Mouse (Mus musculus): ENCODE measurements around the gene Prpf6. TPM values are rescaled to one million over a fixed set of nuclear protein-coding genes. Genes with fewer than 3 reads are reported as not detected.

Prpf6 gene
- polyA plus RNA-seq, 1 experiment from 2014 or later: 59.9 TPM

- ATAC-seq (ENCODE audit: low FRiP score, low TSS enrichment) (no peak), DNase-seq (no peak)
- no peak overlapping the region for H3K27ac ChIP-seq (replicated peaks; ENCODE audit: low read depth, low read length)
- H3K4me1 ChIP-seq (ENCODE audit: control insufficient read depth, insufficient read depth, low read length): no peaks in the 10 kb centered on the region
- H3K9me3 ChIP-seq (ENCODE audit: control insufficient read depth, low read length): no peaks in the 10 kb centered on the region
- no peak overlapping the region for H3K9ac ChIP-seq (replicated peaks; ENCODE audit: low read length)
- WGBS: 91% methylated on average over 8 of the region's 8 CpGs
- H3K27me3 ChIP-seq (ENCODE audit: control insufficient read depth, insufficient read depth, low read length): no peaks in the 10 kb centered on the region
- H3K36me3 ChIP-seq (ENCODE audit: control insufficient read depth, insufficient read depth, low read length): peaks cover 32% of the 10 kb centered on the region
- no peak overlapping the region for H3K4me3 ChIP-seq (replicated peaks; ENCODE audit: low read depth, low read length)
- no peak overlapping the region for H3K4me2 ChIP-seq (ENCODE audit: low read length)
Observed at GRCm38 (mm10) chr2:181570375-181570774, 21.3 kb upstream of the Prpf6 start.

- no peak overlapping the region for H3K4me2 ChIP-seq (ENCODE audit: low read length)
- no peaks in the 10 kb centered on the region for H3K27me3 ChIP-seq (ENCODE audit: control insufficient read depth, insufficient read depth, low read length)
- no peaks in the 10 kb centered on the region for H3K4me1 ChIP-seq (ENCODE audit: control insufficient read depth, insufficient read depth, low read length)
- ATAC-seq (ENCODE audit: low FRiP score, low TSS enrichment): no peak
- H3K27ac ChIP-seq (replicated peaks; ENCODE audit: low read depth, low read length): no peak overlapping the region
- H3K36me3 ChIP-seq (ENCODE audit: control insufficient read depth, insufficient read depth, low read length): peaks cover 32% of the 10 kb centered on the region
- H3K4me3 ChIP-seq (replicated peaks; ENCODE audit: low read depth, low read length): no peak overlapping the region
- DNase-seq: no peak
- H3K9ac ChIP-seq (replicated peaks; ENCODE audit: low read length): no peak overlapping the region
- no peaks in the 10 kb centered on the region for H3K9me3 ChIP-seq (ENCODE audit: control insufficient read depth, low read length)
- WGBS: 76% methylated on average over 6 of the region's 6 CpGs
Observed at GRCm38 (mm10) chr2:181570921-181571595, 20.6 kb upstream of the Prpf6 start.

GRCm38 (mm10) chr2:181571941-181572670, 19.6 kb upstream of the Prpf6 start:
- Histone ChIP-seq H3K27ac (replicated peaks; ENCODE audit: low read depth, low read length) (no peak overlapping the region), H3K4me2 (ENCODE audit: low read length) (no peak overlapping the region), H3K9ac (replicated peaks; ENCODE audit: low read length) (no peak overlapping the region), H3K4me3 (replicated peaks; ENCODE audit: low read depth, low read length) (no peak overlapping the region), H3K36me3 (ENCODE audit: control insufficient read depth, insufficient read depth, low read length) (peaks cover 32% of the 10 kb centered on the region), H3K4me1 (ENCODE audit: control insufficient read depth, insufficient read depth, low read length) (no peaks in the 10 kb centered on the region), H3K9me3 (ENCODE audit: control insufficient read depth, low read length) (no peaks in the 10 kb centered on the region), H3K27me3 (ENCODE audit: control insufficient read depth, insufficient read depth, low read length) (no peaks in the 10 kb centered on the region)
- no peak for DNase-seq
- WGBS: 92% methylated on average over 11 of the region's 11 CpGs
- no peak for ATAC-seq (ENCODE audit: low FRiP score, low TSS enrichment)

- Histone ChIP-seq H3K9ac (replicated peaks; ENCODE audit: low read length) (no peak overlapping the region), H3K4me2 (ENCODE audit: low read length) (no peak overlapping the region), H3K4me3 (replicated peaks; ENCODE audit: low read depth, low read length) (no peak overlapping the region), H3K4me1 (ENCODE audit: control insufficient read depth, insufficient read depth, low read length) (no peaks in the 10 kb centered on the region), H3K27me3 (ENCODE audit: control insufficient read depth, insufficient read depth, low read length) (no peaks in the 10 kb centered on the region), H3K9me3 (ENCODE audit: control insufficient read depth, low read length) (no peaks in the 10 kb centered on the region), H3K36me3 (ENCODE audit: control insufficient read depth, insufficient read depth, low read length) (peaks cover 32% of the 10 kb centered on the region), H3K27ac (replicated peaks; ENCODE audit: low read depth, low read length) (no peak overlapping the region)
- DNase-seq: no peak
- no peak for ATAC-seq (ENCODE audit: low FRiP score, low TSS enrichment)
- 95% methylated on average over 15 of the region's 15 CpGs for WGBS
Observed at GRCm38 (mm10) chr2:181572921-181573920, 18.4 kb upstream of the Prpf6 start.

- no peak for DNase-seq
- Histone ChIP-seq H3K4me3 (replicated peaks; ENCODE audit: low read depth, low read length) (no peak overlapping the region), H3K9ac (replicated peaks; ENCODE audit: low read length) (no peak overlapping the region), H3K27ac (replicated peaks; ENCODE audit: low read depth, low read length) (no peak overlapping the region), H3K4me2 (ENCODE audit: low read length) (no peak overlapping the region), H3K9me3 (ENCODE audit: control insufficient read depth, low read length) (no peaks in the 10 kb centered on the region), H3K36me3 (ENCODE audit: control insufficient read depth, insufficient read depth, low read length) (peaks cover 29% of the 10 kb centered on the region), H3K27me3 (ENCODE audit: control insufficient read depth, insufficient read depth, low read length) (no peaks in the 10 kb centered on the region), H3K4me1 (ENCODE audit: control insufficient read depth, insufficient read depth, low read length) (no peaks in the 10 kb centered on the region)
- 92% methylated on average over 9 of the region's 9 CpGs for WGBS
- no peak for ATAC-seq (ENCODE audit: low FRiP score, low TSS enrichment)
Observed at GRCm38 (mm10) chr2:181573961-181574360, 17.7 kb upstream of the Prpf6 start.

- peaks cover 29% of the 10 kb centered on the region for H3K36me3 ChIP-seq (ENCODE audit: control insufficient read depth, insufficient read depth, low read length)
- DNase-seq (no peak), ATAC-seq (ENCODE audit: low FRiP score, low TSS enrichment) (no peak)
- no peaks in the 10 kb centered on the region for H3K27me3 ChIP-seq (ENCODE audit: control insufficient read depth, insufficient read depth, low read length)
- no peaks in the 10 kb centered on the region for H3K9me3 ChIP-seq (ENCODE audit: control insufficient read depth, low read length)
- no peaks in the 10 kb centered on the region for H3K4me1 ChIP-seq (ENCODE audit: control insufficient read depth, insufficient read depth, low read length)
- H3K9ac ChIP-seq (replicated peaks; ENCODE audit: low read length): no peak overlapping the region
- WGBS: 94% methylated on average over 7 of the region's 7 CpGs
- no peak overlapping the region for H3K4me3 ChIP-seq (replicated peaks; ENCODE audit: low read depth, low read length)
- no peak overlapping the region for H3K4me2 ChIP-seq (ENCODE audit: low read length)
- no peak overlapping the region for H3K27ac ChIP-seq (replicated peaks; ENCODE audit: low read depth, low read length)
Observed at GRCm38 (mm10) chr2:181574921-181575545, 16.6 kb upstream of the Prpf6 start.

GRCm38 (mm10) chr2:181576613-181577012, 15.1 kb upstream of the Prpf6 start:
- no peaks in the 10 kb centered on the region for H3K9me3 ChIP-seq (ENCODE audit: control insufficient read depth, low read length)
- DNase-seq (no peak), ATAC-seq (ENCODE audit: low FRiP score, low TSS enrichment) (no peak)
- no peak overlapping the region for H3K4me2 ChIP-seq (ENCODE audit: low read length)
- H3K27ac ChIP-seq (replicated peaks; ENCODE audit: low read depth, low read length): no peak overlapping the region
- no peaks in the 10 kb centered on the region for H3K27me3 ChIP-seq (ENCODE audit: control insufficient read depth, insufficient read depth, low read length)
- H3K4me3 ChIP-seq (replicated peaks; ENCODE audit: low read depth, low read length): no peak overlapping the region
- H3K4me1 ChIP-seq (ENCODE audit: control insufficient read depth, insufficient read depth, low read length): peaks cover 9% of the 10 kb centered on the region
- 88% methylated on average over 2 of the region's 2 CpGs for WGBS
- H3K9ac ChIP-seq (replicated peaks; ENCODE audit: low read length): no peak overlapping the region
- H3K36me3 ChIP-seq (ENCODE audit: control insufficient read depth, insufficient read depth, low read length): peaks cover 29% of the 10 kb centered on the region

GRCm38 (mm10) chr2:181577126-181577525, 14.5 kb upstream of the Prpf6 start:
- no peak overlapping the region for H3K9ac ChIP-seq (replicated peaks; ENCODE audit: low read length)
- no peaks in the 10 kb centered on the region for H3K27me3 ChIP-seq (ENCODE audit: control insufficient read depth, insufficient read depth, low read length)
- H3K4me1 ChIP-seq (ENCODE audit: control insufficient read depth, insufficient read depth, low read length): peaks cover 9% of the 10 kb centered on the region
- H3K9me3 ChIP-seq (ENCODE audit: control insufficient read depth, low read length): no peaks in the 10 kb centered on the region
- 70% methylated on average over 2 of the region's 2 CpGs for WGBS
- no peak overlapping the region for H3K4me3 ChIP-seq (replicated peaks; ENCODE audit: low read depth, low read length)
- no peak overlapping the region for H3K27ac ChIP-seq (replicated peaks; ENCODE audit: low read depth, low read length)
- DNase-seq: no peak
- H3K4me2 ChIP-seq (ENCODE audit: low read length): no peak overlapping the region
- no peak for ATAC-seq (ENCODE audit: low FRiP score, low TSS enrichment)
- peaks cover 26% of the 10 kb centered on the region for H3K36me3 ChIP-seq (ENCODE audit: control insufficient read depth, insufficient read depth, low read length)
